Mouse (Mus musculus) ovary, adult 2 months (tissue): Measurements from ENCODE around the gene Bhlhb9. TPM values are rescaled to one million over a fixed set of nuclear protein-coding genes. Genes with fewer than 3 reads are reported as not detected.

Experiments used
- polyA plus RNA-seq: library from polyadenylated mRNA; depleted of rRNA; stranded (reverse); fragments of >200 nt; gene quantifications from 2 replicates; pipeline ENCODE4 v1.2.3, GENCODE M21; 2012; rRNA removed

Bhlhb9 gene
- polyA plus RNA-seq, result 7.4 and 8.4 TPM in 2 replicates

GRCm38 (mm10) chrX:135797212-135797644, at the start of gene Bhlhb9:
Gene Bhlhb9 (plus strand): TSS chrX:135797594.

GRCm38 (mm10) chrX:135838521-135839360, 41.3 kb downstream of the Bhlhb9 start, which contains the start of gene Gprasp2:
Gene Gprasp2 (plus strand): TSS chrX:135839034.

Other genes with a start within 250 kb of the Bhlhb9 start
- gene Nxf7, start 198.8 kb upstream of the Bhlhb9 start, polyA plus RNA-seq, result not detected in 2 replicates
- not detected in 2 replicates for gene Prame, start 169.9 kb upstream of the Bhlhb9 start, polyA plus RNA-seq
- gene Tcp11x2, start 103.8 kb upstream of the Bhlhb9 start, polyA plus RNA-seq, result not detected in 2 replicates
- not detected in 2 replicates for gene Tmsb15a, start 72.3 kb upstream of the Bhlhb9 start, polyA plus RNA-seq
- 1.4 and 1.5 TPM in 2 replicates for gene Armcx5, start 54.9 kb upstream of the Bhlhb9 start, polyA plus RNA-seq
- 22.1 and 24.1 TPM in 2 replicates for gene Gprasp1, start 54.9 kb upstream of the Bhlhb9 start, polyA plus RNA-seq
- 17.5 and 18.7 TPM in 2 replicates for gene Gprasp2, start 41.4 kb downstream of the Bhlhb9 start, polyA plus RNA-seq
- gene Arxes2, start 196.2 kb downstream of the Bhlhb9 start, polyA plus RNA-seq, result 32.6 and 61.9 TPM in 2 replicates
- gene Arxes1, start 235.8 kb downstream of the Bhlhb9 start, polyA plus RNA-seq, result 3.8 and 8.6 TPM in 2 replicates